Mouse (Mus musculus): ENCODE data around the gene Tmbim7. TPM values are rescaled to one million over a fixed set of nuclear protein-coding genes. Genes with fewer than 3 reads are reported as not detected.

The Tmbim7 gene
- polyA plus RNA-seq, 1 experiment from 2014 or later: not detected

Small RNA genes lying within 50 kb of the gene (microRNA-seq; reads per million reads assigned to microRNA genes)
- gene Gm22926 (not detected), gene Gm26238 (not detected)

Other genes with a start within 250 kb of the Tmbim7 start
- 17.6 and 18.7 TPM in 2 replicates for gene Fam133b, start 107.3 kb upstream of the Tmbim7 start, polyA plus RNA-seq (2015; fragmentation: Nextera tagmentation; extraction: Ambion mirVana)
- gene 1700109H08Rik, start 79.6 kb upstream of the Tmbim7 start, polyA plus RNA-seq (2015; fragmentation: Nextera tagmentation; extraction: Ambion mirVana): 1.2 and 1.3 TPM in 2 replicates
- gene Pex1, start 55.1 kb upstream of the Tmbim7 start, polyA plus RNA-seq (2015; fragmentation: Nextera tagmentation; extraction: Ambion mirVana): 17.0 and 18.9 TPM in 2 replicates
- gene Rbm48, start 54.6 kb upstream of the Tmbim7 start, polyA plus RNA-seq (2015; fragmentation: Nextera tagmentation; extraction: Ambion mirVana): 8.9 and 10.3 TPM in 2 replicates
- 50.9 and 52.4 TPM in 2 replicates for gene Gatad1, start 6.0 kb downstream of the Tmbim7 start, polyA plus RNA-seq (2015; fragmentation: Nextera tagmentation; extraction: Ambion mirVana)
- gene Ankib1, start 151.7 kb downstream of the Tmbim7 start, polyA plus RNA-seq (2015; fragmentation: Nextera tagmentation; extraction: Ambion mirVana): 5.0 and 5.8 TPM in 2 replicates
- 27.5 and 29.2 TPM in 2 replicates for gene Krit1, start 152.0 kb downstream of the Tmbim7 start, polyA plus RNA-seq (2015; fragmentation: Nextera tagmentation; extraction: Ambion mirVana)
- gene Lrrd1, start 194.0 kb downstream of the Tmbim7 start, polyA plus RNA-seq (2015; fragmentation: Nextera tagmentation; extraction: Ambion mirVana): 0.05 TPM in 1 of 2 replicates, not detected in the other
- 7.2 and 8.5 TPM in 2 replicates for gene Mterf1a, start 242.8 kb downstream of the Tmbim7 start, polyA plus RNA-seq (2015; fragmentation: Nextera tagmentation; extraction: Ambion mirVana)